Mouse (Mus musculus) liver, adult 2 months (tissue): ENCODE results near the gene Hspbp1. TPM values are rescaled to one million over a fixed set of nuclear protein-coding genes. Genes with fewer than 3 reads are reported as not detected.

ENCODE experiments used
- DNase-seq: peaks from one replicate; pipeline ENCODE4 v3.0.0-alpha.2; 2011; ENCODE audit warnings: low read depth, low spot score; ENCODE audit errors: extremely low read depth
- H3K27ac ChIP-seq: fragments of 200-500 bp; replicated peaks from 2 replicates; pipeline ENCODE4 v1.5.1; 2012; ENCODE audit warnings: low read depth, mild to moderate bottlenecking, control low read depth, inconsistent platforms, low read length; ENCODE audit not compliant: insufficient read depth
- H3K27me3 ChIP-seq: fragments of 200-500 bp; 2 replicates; pipeline ENCODE4 v1.6.1; 2012; ENCODE audit warnings: mild to moderate bottlenecking, moderate library complexity, low read length, inconsistent platforms; ENCODE audit not compliant: control insufficient read depth, insufficient read depth
- H3K36me3 ChIP-seq: fragments of 200-500 bp; 2 replicates; pipeline ENCODE4 v1.6.1; 2012; ENCODE audit warnings: low read length, inconsistent platforms; ENCODE audit not compliant: control insufficient read depth, insufficient read depth
- H3K4me1 ChIP-seq: fragments of 200-500 bp; 2 replicates; pipeline ENCODE4 v1.6.1; 2011; ENCODE audit warnings: low read length; ENCODE audit not compliant: control insufficient read depth, insufficient read depth
- H3K4me3 ChIP-seq: fragments of 200-500 bp; 2 replicates; pipeline ENCODE4 v1.5.1; 2011; ENCODE audit warnings: low read depth, mild to moderate bottlenecking, control low read depth, low read length, moderate library complexity; ENCODE audit not compliant: insufficient read depth
- H3K79me2 ChIP-seq: fragments of 200-500 bp; 2 replicates; pipeline ENCODE4 v1.6.1; 2012; ENCODE audit warnings: inconsistent platforms, mild to moderate bottlenecking, low read length, moderate library complexity; ENCODE audit not compliant: control insufficient read depth, insufficient read depth
- H3K9ac ChIP-seq: fragments of 200-500 bp; 2 replicates; pipeline ENCODE4 v1.6.1; 2012; ENCODE audit warnings: low read depth, mild to moderate bottlenecking, control low read depth, inconsistent platforms, low read length
- CTCF ChIP-seq: fragments of 200-500 bp; IDR thresholded peaks from 2 replicates; pipeline ENCODE4 v1.5.1; 2011; ENCODE audit warnings: low read depth, low read length, control low read depth
- POLR2A ChIP-seq: fragments of 200-500 bp; IDR thresholded peaks from 2 replicates; pipeline ENCODE4 v1.6.1; 2011; ENCODE audit warnings: low read length, control low read depth; ENCODE audit not compliant: insufficient read depth; ENCODE audit errors: extremely low read depth
- WGBS: fragments of 180-500 bp; shearing (Covaris S2); methylation state at CpG from one replicate; pipeline ENCODE4 v1.1.7; 2018; 5-methylcytosine and 5-hydroxymethylcytosine counted together
- polyA plus RNA-seq: library from polyadenylated mRNA; depleted of rRNA; stranded (reverse); fragments of >200 nt; gene quantifications from 2 replicates; pipeline ENCODE4 v1.2.3, GENCODE M21; 2012
- total RNA-seq: library from RNA; depleted of rRNA; stranded (reverse); fragments of >200 nt; gene quantifications from 2 replicates; pipeline ENCODE4 v1.2.3, GENCODE M21; 2014

Hspbp1 gene
- total and polyA plus RNA-seq, 2 experiments: 18.2 to 30.6 TPM

DNA sequence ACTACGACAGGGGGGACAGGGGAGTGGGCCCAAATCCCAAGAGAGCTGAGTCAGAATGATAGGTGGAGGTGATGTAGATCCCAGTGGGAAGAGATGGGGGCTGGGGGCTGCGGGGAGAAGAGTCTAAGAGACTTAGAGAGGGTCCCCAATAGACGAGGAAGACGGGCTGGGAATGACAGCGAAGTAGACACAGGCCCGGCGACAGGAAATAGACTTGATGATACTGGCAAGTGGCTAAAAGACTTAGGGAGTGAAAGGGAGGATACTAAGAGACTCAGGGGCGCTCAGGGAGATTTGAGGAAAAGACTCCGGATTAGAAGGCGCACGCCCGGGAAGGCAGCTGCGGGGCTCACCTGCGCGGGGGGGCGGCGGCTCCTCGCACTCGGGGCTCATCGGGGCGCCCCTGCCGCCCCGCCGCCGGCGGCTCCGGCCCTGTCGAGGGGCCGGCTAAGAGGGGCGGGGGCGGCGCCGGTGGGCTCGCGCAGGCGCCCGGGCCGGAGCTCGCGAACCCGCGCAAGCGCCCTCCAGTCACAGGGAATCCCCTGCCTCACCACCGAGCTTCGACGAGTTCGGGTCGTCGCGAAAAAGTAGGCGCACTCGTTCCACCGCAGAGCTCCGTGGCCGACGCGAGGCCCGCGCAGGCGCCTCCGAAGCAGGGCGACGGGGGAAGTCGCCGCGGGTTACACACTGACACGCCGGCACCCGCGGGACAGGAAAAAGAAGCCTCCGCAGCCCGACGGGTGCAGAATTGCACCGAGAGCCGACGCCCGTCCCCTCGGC, 26.6 kb downstream of the Hspbp1 start:
- peak; percentile 26 for DNase-seq
- H3K79me2 ChIP-seq: peaks cover 31% of the 10 kb centered on the region
- H3K36me3 ChIP-seq: no peaks in the 10 kb centered on the region
- peak overlapping the region; percentile 74 for H3K4me3 ChIP-seq
- peak overlapping the region; percentile 84 for H3K9ac ChIP-seq
- H3K4me1 ChIP-seq: peaks cover 24% of the 10 kb centered on the region
- TF ChIP-seq POLR2A: no peak
- H3K27me3 ChIP-seq: no peaks in the 10 kb centered on the region
- under 1% methylated on average over 78 of the region's 78 CpGs for WGBS
- peak overlapping the region; percentile 74 for H3K27ac ChIP-seq

- peak; percentile 65 for DNase-seq
- peaks cover 28% of the 10 kb centered on the region for H3K4me1 ChIP-seq
- H3K9ac ChIP-seq: peak overlapping the region; percentile 84
- H3K79me2 ChIP-seq: peaks cover 36% of the 10 kb centered on the region
- no peaks in the 10 kb centered on the region for H3K27me3 ChIP-seq
- no peaks in the 10 kb centered on the region for H3K36me3 ChIP-seq
- 10% methylated on average over 9 of the region's 9 CpGs for WGBS
- peak overlapping the region; percentile 74 for H3K4me3 ChIP-seq
- TF ChIP-seq POLR2A (no peak), CTCF (no peak)
- peak overlapping the region; percentile 74 for H3K27ac ChIP-seq
These were observed 27.2 kb downstream of the Hspbp1 start for GRCm38 (mm10) chr7:4657521-4658127.

DNA sequence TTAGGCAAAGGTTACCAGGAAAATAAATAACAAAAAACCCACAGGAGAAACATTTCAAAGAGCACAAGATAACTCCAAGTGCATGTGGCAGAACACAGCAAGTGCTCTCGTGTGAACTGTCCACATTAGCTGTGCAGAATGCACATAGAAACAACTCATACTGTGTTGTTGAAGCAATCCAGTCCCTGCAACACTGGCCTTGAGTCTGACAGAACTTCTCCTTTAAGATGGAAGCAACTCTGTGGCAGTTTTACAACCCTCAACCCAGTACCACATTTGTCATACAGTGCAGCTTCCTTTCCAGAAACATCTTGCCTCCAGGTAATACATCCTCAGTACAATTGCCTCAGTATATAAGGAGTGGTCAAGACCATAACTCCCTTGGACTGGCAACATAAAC, 28.1 kb downstream of the Hspbp1 start:
- H3K27ac ChIP-seq: no peak overlapping the region
- H3K36me3 ChIP-seq: no peaks in the 10 kb centered on the region
- peaks cover 32% of the 10 kb centered on the region for H3K4me1 ChIP-seq
- 0 out of 2 replicates have a peak overlapping the region, but pooled peaks have one; percentile 2 for H3K4me3 ChIP-seq
- peaks cover 41% of the 10 kb centered on the region for H3K79me2 ChIP-seq
- no peak overlapping the region for H3K9ac ChIP-seq
- no peaks in the 10 kb centered on the region for H3K27me3 ChIP-seq
- TF ChIP-seq CTCF (no peak), POLR2A (no peak)
- DNase-seq: no peak
- WGBS: 8% methylated on average over 1 of the region's 1 CpGs

DNA sequence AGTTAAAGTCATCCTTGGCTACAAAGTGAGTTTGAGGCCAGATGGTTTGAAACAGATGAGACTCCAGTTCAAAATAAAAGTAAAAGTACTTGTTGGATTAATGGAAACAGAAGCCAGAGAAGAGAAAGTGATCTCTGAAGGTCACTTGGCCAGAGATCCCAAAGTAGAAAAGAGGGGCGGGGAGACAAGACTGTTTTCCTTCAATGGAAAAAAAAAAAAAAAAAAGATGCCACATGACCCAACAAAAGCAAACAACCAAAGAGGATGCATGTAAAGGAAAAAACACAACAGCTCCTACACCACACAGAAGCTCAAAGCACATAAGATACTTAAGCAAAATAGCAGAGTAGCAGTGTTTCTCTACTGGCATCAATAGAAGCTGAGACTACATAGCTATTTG, 29.0 kb downstream of the Hspbp1 start:
- Histone ChIP-seq H3K4me3 (no peak overlapping the region), H3K4me1 (peaks cover 39% of the 10 kb centered on the region), H3K36me3 (no peaks in the 10 kb centered on the region), H3K79me2 (peaks cover 50% of the 10 kb centered on the region), H3K9ac (no peak overlapping the region), H3K27me3 (no peaks in the 10 kb centered on the region), H3K27ac (peak overlapping the region; percentile 34; the same call in 1 of the 2 replicates)
- 0% methylated on average over 1 of the region's 1 CpGs for WGBS
- peak; percentile 82 for DNase-seq
- TF ChIP-seq CTCF: no peak
- TF ChIP-seq POLR2A: no peak

DNA sequence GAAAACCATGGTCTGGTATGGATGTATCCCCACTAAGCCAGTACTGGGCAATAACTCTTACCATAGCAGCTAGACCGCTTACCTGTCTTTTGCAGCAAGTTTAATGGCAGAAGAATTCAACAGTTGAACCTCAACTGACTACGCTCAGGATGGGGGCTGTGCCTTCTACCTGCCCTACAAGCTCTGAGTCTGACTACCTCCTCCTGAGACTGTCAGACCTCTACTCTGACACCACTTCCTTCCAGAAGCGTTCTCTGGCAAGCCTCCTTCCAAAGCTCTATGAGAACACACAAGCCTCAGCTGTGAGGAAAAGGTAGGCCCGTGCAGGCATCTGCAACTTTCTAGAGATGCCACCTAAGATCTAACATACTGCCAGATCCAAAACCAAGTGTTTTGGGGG, 29.5 kb downstream of the Hspbp1 start:
- peaks cover 39% of the 10 kb centered on the region for H3K4me1 ChIP-seq
- DNase-seq: no peak
- H3K9ac ChIP-seq: no peak overlapping the region
- peaks cover 50% of the 10 kb centered on the region for H3K79me2 ChIP-seq
- WGBS: 76% methylated on average over 4 of the region's 4 CpGs
- no peaks in the 10 kb centered on the region for H3K27me3 ChIP-seq
- no peak for TF ChIP-seq CTCF
- no peak for TF ChIP-seq POLR2A
- H3K36me3 ChIP-seq: no peaks in the 10 kb centered on the region
- peak overlapping the region; percentile 34; the same call in 1 of the 2 replicates for H3K27ac ChIP-seq
- no peak overlapping the region for H3K4me3 ChIP-seq

- WGBS: 54% methylated on average over 2 of the region's 2 CpGs
- Histone ChIP-seq H3K79me2 (peaks cover 50% of the 10 kb centered on the region), H3K27me3 (no peaks in the 10 kb centered on the region), H3K27ac (peak overlapping the region; percentile 64), H3K36me3 (no peaks in the 10 kb centered on the region), H3K4me3 (no peak overlapping the region), H3K4me1 (peaks cover 33% of the 10 kb centered on the region), H3K9ac (0 out of 2 replicates have a peak overlapping the region, but pooled peaks have one; percentile 2)
- DNase-seq: no peak
- TF ChIP-seq POLR2A: no peak
- TF ChIP-seq CTCF: no peak
These were observed 30.6 kb downstream of the Hspbp1 start for GRCm38 (mm10) chr7:4654221-4654620.
